Mouse (Mus musculus): ENCODE data around the gene Itpr3.

Itpr3 gene

GRCm38 (mm10) chr17:27038335-27039050 lies 18.6 kb upstream of the Itpr3 start:
- DNase-seq (ENCODE audit: low spot score) = no peak

DNA sequence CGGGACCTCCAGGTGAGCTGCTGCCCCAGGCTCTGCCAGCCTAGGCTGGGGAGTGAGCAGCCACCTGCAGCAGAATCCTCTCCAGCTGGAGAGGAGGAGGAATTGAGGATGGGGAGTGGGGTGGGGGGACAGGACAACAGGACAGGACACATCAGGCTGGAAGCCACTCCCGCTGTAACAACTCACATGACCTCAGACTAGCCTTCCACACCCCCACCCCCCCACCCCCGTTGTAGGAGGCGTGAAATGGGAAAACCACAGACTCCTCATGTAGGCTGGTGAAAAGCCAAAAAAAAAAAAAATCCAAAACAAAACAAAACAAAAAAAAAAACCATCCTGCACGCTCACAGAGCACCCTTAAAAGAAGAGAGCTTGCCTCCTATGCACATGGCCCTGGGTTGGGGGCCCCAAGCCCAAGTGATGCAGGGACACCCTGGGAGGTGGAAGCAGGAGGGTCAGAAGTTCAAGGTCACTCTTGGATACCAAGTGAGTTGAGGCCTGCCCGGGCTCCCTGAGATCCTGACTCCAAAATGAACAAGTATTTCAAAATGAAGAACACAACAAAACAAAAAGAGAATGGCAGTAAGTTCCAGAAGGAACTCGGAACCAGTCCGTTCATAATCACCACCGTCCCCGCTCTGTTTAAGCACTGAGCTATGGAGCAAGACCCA lies 17.5 kb upstream of the Itpr3 start:
- no peak for DNase-seq (ENCODE audit: low spot score)

- no peak for DNase-seq (ENCODE audit: low spot score)
Measured at GRCm38 (mm10) chr17:27040304-27041045, 16.6 kb upstream of the Itpr3 start.

- DNase-seq (ENCODE audit: low spot score) = no peak
Measured at GRCm38 (mm10) chr17:27041046-27041786, 15.9 kb upstream of the Itpr3 start.

DNA sequence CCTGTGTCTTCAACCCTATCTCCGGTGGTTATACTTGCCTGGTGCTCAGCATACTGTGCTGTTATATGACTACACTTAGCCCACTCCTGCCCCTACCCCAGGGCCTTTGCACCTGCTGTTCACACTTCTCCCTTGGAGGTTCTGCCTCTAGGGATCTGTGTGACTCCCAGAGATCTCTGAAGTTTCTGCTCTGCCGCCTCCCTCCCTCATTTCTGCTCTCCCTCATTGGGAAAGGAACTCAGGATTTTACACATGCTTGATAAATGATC lies 15.4 kb upstream of the Itpr3 start:
- DNase-seq (ENCODE audit: low spot score) = no peak

GRCm38 (mm10) chr17:27042840-27043239 lies 14.3 kb upstream of the Itpr3 start:
- DNase-seq (ENCODE audit: low spot score) = no peak

GRCm38 (mm10) chr17:27045164-27045563 lies 11.9 kb upstream of the Itpr3 start:
- DNase-seq (ENCODE audit: low spot score) = no peak

DNA sequence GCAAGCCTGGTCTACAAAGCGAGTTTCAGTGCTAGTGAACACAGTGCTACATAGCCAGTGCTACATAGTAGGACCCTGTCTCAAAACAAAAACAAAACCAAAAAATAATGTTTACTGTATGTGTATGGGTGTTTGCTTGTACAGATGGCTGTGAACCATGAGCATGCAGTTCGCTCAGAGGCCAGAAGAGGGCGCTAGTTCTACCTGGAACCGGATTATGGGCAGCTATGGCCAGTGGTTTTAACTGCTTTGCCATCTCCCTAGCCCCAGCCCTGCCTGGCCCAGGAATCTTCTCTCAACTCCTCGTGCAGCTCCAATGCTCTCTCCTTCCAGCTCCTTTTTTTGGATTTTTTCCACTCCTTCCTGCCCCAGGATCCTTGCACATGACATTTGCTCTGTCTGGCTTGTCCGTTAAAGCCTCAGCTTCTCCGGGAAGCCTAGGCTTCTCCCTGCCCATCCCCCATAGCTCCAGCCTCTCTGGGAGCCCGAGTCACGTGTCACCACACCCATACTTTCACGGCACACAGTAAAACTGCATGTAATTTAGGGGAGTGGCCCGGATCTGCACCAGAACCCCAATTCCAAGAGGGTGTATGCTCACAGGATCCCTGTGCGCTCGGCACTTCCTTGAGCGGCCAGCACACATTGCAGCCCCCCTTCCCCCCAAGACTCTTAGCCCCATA lies 9.2 kb upstream of the Itpr3 start:
- DNase-seq (ENCODE audit: low spot score) = no peak

- DNase-seq (ENCODE audit: low spot score) = no peak
Measured at GRCm38 (mm10) chr17:27048445-27049239, 8.5 kb upstream of the Itpr3 start.

- DNase-seq (ENCODE audit: low spot score) = no peak
Measured at GRCm38 (mm10) chr17:27050853-27051252, 6.3 kb upstream of the Itpr3 start.

DNA sequence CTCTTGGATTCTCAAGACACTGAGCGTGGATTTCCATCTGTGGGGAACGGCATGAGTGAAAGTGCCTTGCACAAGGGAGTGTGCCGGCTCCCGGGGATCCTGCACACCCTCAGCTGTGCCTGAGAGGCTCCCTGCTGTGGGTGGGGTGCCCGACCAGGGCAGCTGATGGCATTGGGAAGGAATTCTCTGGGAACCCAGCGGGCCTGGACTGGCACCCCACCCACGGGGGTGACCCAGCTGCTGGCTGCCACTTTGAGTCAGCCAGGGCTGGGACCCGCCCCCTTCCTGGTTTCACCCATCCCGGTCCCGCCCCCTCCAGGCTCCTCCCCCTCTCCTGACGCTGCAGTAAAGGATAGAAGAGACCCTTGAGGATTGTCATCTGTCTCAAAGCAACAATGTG lies 5.6 kb upstream of the Itpr3 start:
- DNase-seq (ENCODE audit: low spot score) = no peak

- DNase-seq (ENCODE audit: low spot score) = no peak
Measured at GRCm38 (mm10) chr17:27056170-27056569, 934 bp upstream of the Itpr3 start.

DNA sequence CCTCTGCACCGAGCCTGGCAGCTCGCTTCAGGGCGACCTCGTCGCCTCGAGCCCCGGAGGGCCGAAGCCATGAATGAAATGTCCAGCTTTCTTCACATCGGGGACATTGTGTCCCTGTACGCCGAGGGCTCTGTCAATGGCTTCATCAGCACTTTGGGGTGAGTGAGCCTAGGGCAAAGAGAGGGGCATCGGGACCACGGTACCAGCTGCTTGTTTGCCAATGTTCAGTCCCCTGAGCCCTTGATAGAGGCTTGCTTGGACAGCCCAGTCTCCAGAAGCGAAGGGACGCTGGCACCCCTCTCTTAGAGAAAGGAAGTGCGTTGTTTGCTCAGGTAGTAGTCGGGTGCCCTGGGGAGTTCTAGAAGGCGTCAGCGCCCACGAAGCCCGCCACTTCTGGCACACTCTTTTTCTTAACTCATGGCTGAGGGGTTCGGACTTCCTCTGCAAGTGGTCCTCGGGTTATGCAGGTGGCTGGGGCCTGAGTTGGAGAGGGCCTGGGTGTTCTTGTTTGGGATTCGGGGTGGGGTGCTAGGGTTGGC lies 482 bp downstream of the Itpr3 start:
- DNase-seq (ENCODE audit: low spot score) = no peak

DNA sequence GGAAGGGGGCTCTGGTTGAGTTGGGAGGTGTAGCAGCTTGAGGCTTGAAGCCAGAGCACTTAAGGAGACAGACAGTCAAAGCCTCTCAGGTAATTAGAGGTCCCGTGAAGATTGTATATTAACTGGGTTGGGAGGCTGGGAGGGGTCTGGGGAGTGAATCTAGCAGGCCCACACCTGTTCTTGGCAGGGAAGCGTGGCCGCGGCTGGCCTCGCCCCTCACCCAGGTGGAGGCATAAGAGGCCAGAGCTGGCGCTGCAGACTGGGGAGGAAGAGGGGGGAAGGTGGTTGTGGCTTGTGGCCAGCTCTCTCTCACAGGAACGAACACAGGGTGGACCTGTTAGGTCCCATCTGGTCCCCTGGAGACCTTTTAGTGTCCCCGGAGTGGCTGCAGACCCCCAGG lies 3.6 kb downstream of the Itpr3 start:
- no peak for DNase-seq (ENCODE audit: low spot score)

GRCm38 (mm10) chr17:27061727-27062126 lies 4.6 kb downstream of the Itpr3 start:
- DNase-seq (ENCODE audit: low spot score) = no peak

GRCm38 (mm10) chr17:27062684-27063083 lies 5.6 kb downstream of the Itpr3 start:
- DNase-seq (ENCODE audit: low spot score) = no peak

GRCm38 (mm10) chr17:27063717-27064116 lies 6.6 kb downstream of the Itpr3 start:
- no peak for DNase-seq (ENCODE audit: low spot score)

- DNase-seq (ENCODE audit: low spot score) = no peak
Measured at GRCm38 (mm10) chr17:27064195-27064594, 7.1 kb downstream of the Itpr3 start.

DNA sequence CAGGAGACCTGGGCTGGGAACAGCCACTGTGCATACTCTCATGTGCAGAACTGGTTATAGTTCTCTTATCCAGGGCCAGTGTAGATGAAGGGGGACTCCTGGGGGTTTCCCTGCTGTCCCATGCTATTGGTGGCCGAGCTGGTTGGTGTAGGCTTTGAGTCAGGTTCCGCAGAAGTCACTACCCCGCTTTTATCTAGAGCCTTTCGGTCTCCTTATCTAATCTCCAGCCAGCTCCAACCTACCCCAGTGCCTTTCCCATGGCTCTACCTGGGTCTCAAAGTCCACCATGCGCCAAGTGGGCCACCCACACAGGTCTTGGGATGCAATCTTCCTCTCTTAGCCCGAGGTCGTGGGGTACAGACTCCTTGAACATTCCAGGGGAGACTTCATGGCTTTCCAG lies 9.0 kb downstream of the Itpr3 start:
- no peak for DNase-seq (ENCODE audit: low spot score)

GRCm38 (mm10) chr17:27069071-27069470 lies 12.0 kb downstream of the Itpr3 start:
- DNase-seq (ENCODE audit: low spot score) = no peak

DNA sequence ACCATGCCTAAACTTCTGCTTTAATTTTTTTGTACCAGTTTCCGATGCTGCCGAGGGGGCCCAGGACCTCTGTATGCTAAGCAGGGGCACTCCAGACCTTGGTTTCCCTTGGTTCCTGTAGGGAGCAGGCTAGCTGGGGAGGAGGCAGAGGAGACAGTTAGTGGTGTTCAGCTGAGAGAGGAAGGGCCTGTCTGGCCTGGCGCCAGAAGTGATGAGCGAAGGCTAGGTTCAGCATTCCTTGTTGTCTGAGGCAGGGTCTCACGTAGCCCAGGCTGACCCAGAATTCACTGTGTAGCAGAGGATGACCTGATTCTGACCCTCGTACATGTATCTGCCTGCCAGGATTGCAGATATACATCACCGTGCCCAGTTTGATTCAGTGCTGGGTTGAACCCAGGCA lies 13.8 kb downstream of the Itpr3 start:
- no peak for DNase-seq (ENCODE audit: low spot score)

All from c-Kit-positive CD71-positive TER-119-positive erythroid progenitor cells, embryonic 14.5 days (primary cell).